Mouse (Mus musculus) lung, postnatal 0 days (tissue): ENCODE results near the gene Rras2.

Source experiments
- CTCF ChIP-seq: IDR thresholded peaks from 2 replicates; pipeline ENCODE4 v1.5.1; 2016; ENCODE audit warnings: antibody characterized with exemption, mild to moderate bottlenecking
- EP300 ChIP-seq: IDR thresholded peaks from 2 replicates; pipeline ENCODE4 v1.6.1; 2016; ENCODE audit warnings: antibody characterized with exemption, mild to moderate bottlenecking, control low read depth

- no peak for TF ChIP-seq CTCF
- TF ChIP-seq EP300, result no peak
Observed at GRCm38 (mm10) chr7:114162975-114163374, 45.4 kb upstream of the Rras2 start.
